Comparison of ENCODE assay signal across 9 mouse cellular contexts in the genomic region with DNA sequence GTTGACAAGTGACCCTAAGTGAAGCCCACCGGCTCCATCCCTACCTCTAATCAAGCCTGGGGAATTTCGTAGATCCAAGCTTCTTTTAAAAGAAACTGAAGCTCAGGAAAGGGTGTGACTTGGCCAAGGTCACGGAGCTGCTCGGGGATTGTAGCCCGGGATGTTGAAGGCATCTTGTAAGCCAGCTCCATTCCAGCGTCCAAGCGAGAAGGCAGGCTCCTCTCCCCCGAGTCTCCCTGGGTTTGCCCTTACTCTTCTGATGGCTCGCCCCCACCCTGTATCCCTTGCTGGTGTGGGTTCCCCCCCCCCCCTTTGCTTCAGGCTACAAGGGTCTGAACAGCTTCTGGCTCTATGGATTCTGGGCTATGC. TPM values are rescaled to one million over a fixed set of nuclear protein-coding genes. Genes with fewer than 3 reads are reported as not detected.
DNase-seq lines count a peak whose midpoint lies in the region; ATAC-seq and TF ChIP-seq lines count a peak whose summit lies in the region.
"Had no signal": no experiment of that assay in that cellular context is flagged by ENCODE, and none has a peak within 500 bp of the region (broad histone marks: within the 10 kb centered on the region; RNA-seq: fewer than 3 reads in every experiment).

No protein-coding gene starts in this region.

- no peak for TF ChIP-seq CTCF in gastrocnemius, adult 2 months (IDR thresholded peaks at IDR 0.05)
- no peak for TF ChIP-seq CTCF in cerebellum, adult 2 months (IDR thresholded peaks at IDR 0.05; ENCODE audit: borderline replicate concordance, insufficient read depth, low read depth, low read length)

- no peaks in the 10 kb centered on the region for H3K36me3 ChIP-seq in hindbrain, embryonic 13.5 days
- H3K36me3 ChIP-seq in midbrain, embryonic 13.5 days = no peaks in the 10 kb centered on the region

- H3K4me3 ChIP-seq in gastrocnemius, adult 2 months = peak overlapping the region; percentile 67
- H3K4me3 ChIP-seq in hindbrain, embryonic 13.5 days = peak overlapping the region; percentile 38
- H3K4me3 ChIP-seq in midbrain, embryonic 13.5 days (replicated peaks) = peak overlapping the region; percentile 42
- H3K4me3 ChIP-seq in cerebellum, adult 2 months (replicated peaks; ENCODE audit: insufficient read depth, low read depth, low read length) = no peak overlapping the region

- 0% methylated on average over 9 of the region's 9 CpGs for WGBS in hindbrain, embryonic 13.5 days
- WGBS in midbrain, embryonic 13.5 days = 2% methylated on average over 9 of the region's 9 CpGs
- WGBS in cerebellum, adult 2 months = 6% methylated on average over 9 of the region's 9 CpGs

- H3K4me1 ChIP-seq in hindbrain, embryonic 13.5 days (replicated peaks) = peaks cover 57% of the 10 kb centered on the region
- peaks cover 50% of the 10 kb centered on the region for H3K4me1 ChIP-seq in midbrain, embryonic 13.5 days (replicated peaks)
- 0 out of 2 replicates have a peak, but pooled peaks cover 3% of the 10 kb centered on the region for H3K4me1 ChIP-seq in cerebellum, adult 2 months (ENCODE audit: control insufficient read depth, insufficient read depth, low read length)

- TF ChIP-seq POLR2A in cerebellum, adult 2 months (IDR thresholded peaks at IDR 0.05; ENCODE audit: borderline replicate concordance, insufficient read depth, low read length) = no peak

- peak overlapping the region; percentile 72 for H3K4me2 ChIP-seq in hindbrain, embryonic 13.5 days
- H3K4me2 ChIP-seq in midbrain, embryonic 13.5 days (replicated peaks) = peak overlapping the region; percentile 70

- no peaks in the 10 kb centered on the region for H3K9me3 ChIP-seq in hindbrain, embryonic 13.5 days
- H3K9me3 ChIP-seq in midbrain, embryonic 13.5 days = no peaks in the 10 kb centered on the region

- no peak overlapping the region for H3K27ac ChIP-seq in gastrocnemius, adult 2 months
- H3K27ac ChIP-seq in hindbrain, embryonic 13.5 days = no peak overlapping the region
- H3K27ac ChIP-seq in midbrain, embryonic 13.5 days = no peak overlapping the region
- no peak overlapping the region for H3K27ac ChIP-seq in cerebellum, adult 2 months (ENCODE audit: insufficient read depth, low read length)

- no peak for DNase-seq in gastrocnemius, adult 2 months
- no peak for DNase-seq in gastrocnemius, postnatal 4 days (ENCODE audit: low spot score in 2 of 2)
- DNase-seq in NIH3T3 (ENCODE audit: low read depth) = peak; percentile 24
- DNase-seq in cerebellum, adult 2 months = no peak
- DNase-seq in adrenal gland, postnatal 10 days = no peak

- intact Hi-C loops in gastrocnemius, adult 2 months (cut with DNase I) = no loop called here

- H3K9ac ChIP-seq in hindbrain, embryonic 13.5 days = peak overlapping the region; percentile 60; the same call in 1 of the 2 replicates
- no peak overlapping the region for H3K9ac ChIP-seq in midbrain, embryonic 13.5 days (replicated peaks)

- ATAC-seq in hindbrain, embryonic 13.5 days (ENCODE audit: low FRiP score) = no peak
- no peak for ATAC-seq in midbrain, embryonic 13.5 days
- ATAC-seq in erythroid progenitor cell, adult 5-6 weeks (replicated peaks; ENCODE audit: low FRiP score, poor library complexity, severe bottlenecking) = no peak

- H3K27me3 ChIP-seq in hindbrain, embryonic 13.5 days = peaks cover 74% of the 10 kb centered on the region
- peaks cover 64% of the 10 kb centered on the region for H3K27me3 ChIP-seq in midbrain, embryonic 13.5 days
- peaks cover 7% of the 10 kb centered on the region; the same call in 1 of the 2 replicates for H3K27me3 ChIP-seq in cerebellum, adult 2 months (ENCODE audit: control insufficient read depth, insufficient read depth, low read length)

RNA-seq across cellular contexts. Expression of gene Dnajc22, which starts 5.5 kb away (rescaled TPM):
- total RNA-seq in gastrocnemius, adult 2 months (2021) = not detected
- not detected for total RNA-seq in gastrocnemius, postnatal 4 days (2021)
- 1.3 and 1.6 TPM in 2 replicates for polyA plus RNA-seq in hindbrain, embryonic 13.5 days (2015; fragmentation: Nextera tagmentation; extraction: Ambion mirVana)
- polyA plus RNA-seq in midbrain, embryonic 13.5 days (2015; fragmentation: Nextera tagmentation; extraction: Ambion mirVana) = 1.7 and 1.8 TPM in 2 replicates
- 0.13 TPM in 1 of 2 replicates, not detected in the other for polyA plus RNA-seq in cerebellum, adult 2 months (2012; rRNA removed)
- not detected in 2 replicates for total RNA-seq in erythroid progenitor cell, adult 5-6 weeks (2015; ENCODE audit: low replicate concordance)
- total RNA-seq in erythroid progenitor cell, adult 5-6 weeks (2017; ENCODE audit: low replicate concordance) = not detected in 2 replicates
- 10 to 100 TPM; 15.0 to 21.8 TPM for total RNA-seq in adrenal gland, postnatal 10 days (2021)

RNA-seq across cellular contexts. Expression of gene C1ql4, which starts 10.9 kb away (rescaled TPM):
- total RNA-seq in gastrocnemius, adult 2 months (2021) = not detected
- not detected for total RNA-seq in gastrocnemius, postnatal 4 days (2021)
- 5.6 and 11.8 TPM in 2 replicates for polyA plus RNA-seq in hindbrain, embryonic 13.5 days (2015; fragmentation: Nextera tagmentation; extraction: Ambion mirVana)
- 10.1 and 13.7 TPM in 2 replicates for polyA plus RNA-seq in midbrain, embryonic 13.5 days (2015; fragmentation: Nextera tagmentation; extraction: Ambion mirVana)
- 1.3 and 1.6 TPM in 2 replicates for polyA plus RNA-seq in cerebellum, adult 2 months (2012; rRNA removed)
- total RNA-seq in erythroid progenitor cell, adult 5-6 weeks (2015; ENCODE audit: low replicate concordance) = not detected in 2 replicates
- not detected in 2 replicates for total RNA-seq in erythroid progenitor cell, adult 5-6 weeks (2017; ENCODE audit: low replicate concordance)
- under 1 TPM in 1 of 2 experiments, not detected in 1; 0.18 TPM for total RNA-seq in adrenal gland, postnatal 10 days (2021)
- polyA plus RNA-seq: spleen, adult 2 months had no signal

RNA-seq across cellular contexts. Expression of gene Troap, which starts 24.1 kb away (rescaled TPM):
- total RNA-seq in gastrocnemius, adult 2 months (2021) = not detected
- 10 to 100 TPM in 1 of 2 experiments, 1 to 10 TPM in 1; 5.9 to 10.6 TPM for total RNA-seq in gastrocnemius, postnatal 4 days (2021)
- polyA plus RNA-seq in hindbrain, embryonic 13.5 days (2015; fragmentation: Nextera tagmentation; extraction: Ambion mirVana) = 8.4 and 10.0 TPM in 2 replicates
- polyA plus RNA-seq in midbrain, embryonic 13.5 days (2015; fragmentation: Nextera tagmentation; extraction: Ambion mirVana) = 13.3 and 14.6 TPM in 2 replicates
- polyA plus RNA-seq in cerebellum, adult 2 months (2012; rRNA removed) = 0.07 and 0.22 TPM in 2 replicates
- total RNA-seq in erythroid progenitor cell, adult 5-6 weeks (2015; ENCODE audit: low replicate concordance) = 152 and 157 TPM in 2 replicates
- total RNA-seq in erythroid progenitor cell, adult 5-6 weeks (2017; ENCODE audit: low replicate concordance) = 126 and 180 TPM in 2 replicates
- 1 to 10 TPM; 8.2 to 9.8 TPM for total RNA-seq in adrenal gland, postnatal 10 days (2021)

RNA-seq across cellular contexts. Expression of gene Spats2, which starts 27.2 kb away (rescaled TPM):
- 1 to 10 TPM; 3.7 to 4.3 TPM for total RNA-seq in gastrocnemius, adult 2 months (2021)
- 10 to 100 TPM; 21.4 to 22.4 TPM for total RNA-seq in gastrocnemius, postnatal 4 days (2021)
- polyA plus RNA-seq in hindbrain, embryonic 13.5 days (2015; fragmentation: Nextera tagmentation; extraction: Ambion mirVana) = 42.1 and 45.0 TPM in 2 replicates
- polyA plus RNA-seq in midbrain, embryonic 13.5 days (2015; fragmentation: Nextera tagmentation; extraction: Ambion mirVana) = 40.6 and 45.7 TPM in 2 replicates
- polyA plus RNA-seq in cerebellum, adult 2 months (2012; rRNA removed) = 26.7 and 26.9 TPM in 2 replicates
- not detected in 2 replicates for total RNA-seq in erythroid progenitor cell, adult 5-6 weeks (2015; ENCODE audit: low replicate concordance)
- 0.51 TPM in 1 of 2 replicates, not detected in the other for total RNA-seq in erythroid progenitor cell, adult 5-6 weeks (2017; ENCODE audit: low replicate concordance)
- 10 to 100 TPM; 19.2 to 21.5 TPM for total RNA-seq in adrenal gland, postnatal 10 days (2021)

RNA-seq across cellular contexts. Expression of gene Prph, which starts 43.5 kb away (rescaled TPM):
- 1 to 10 TPM in 1 of 2 experiments, under 1 TPM in 1; 0.31 to 1.2 TPM for total RNA-seq in gastrocnemius, adult 2 months (2021)
- 1 to 10 TPM; 3.0 to 4.7 TPM for total RNA-seq in gastrocnemius, postnatal 4 days (2021)
- polyA plus RNA-seq in hindbrain, embryonic 13.5 days (2015; fragmentation: Nextera tagmentation; extraction: Ambion mirVana) = 62.4 and 78.7 TPM in 2 replicates
- polyA plus RNA-seq in midbrain, embryonic 13.5 days (2015; fragmentation: Nextera tagmentation; extraction: Ambion mirVana) = 7.5 and 8.2 TPM in 2 replicates
- 25.7 and 37.7 TPM in 2 replicates for polyA plus RNA-seq in cerebellum, adult 2 months (2012; rRNA removed)
- not detected in 2 replicates for total RNA-seq in erythroid progenitor cell, adult 5-6 weeks (2015; ENCODE audit: low replicate concordance)
- total RNA-seq in erythroid progenitor cell, adult 5-6 weeks (2017; ENCODE audit: low replicate concordance) = not detected in 2 replicates
- total RNA-seq in adrenal gland, postnatal 10 days (2021) = 10 to 100 TPM; 24.0 to 59.0 TPM

Comparison
In these comparisons a context has a peak if more than half of its experiments do, and no peak if none do; other contexts are left out.
1. RNA of gene Dnajc22, which starts 5.5 kb away (total RNA-seq): 15.0 to 21.8 TPM in adrenal gland, postnatal 10 days; not detected in gastrocnemius, postnatal 4 days, not detected in gastrocnemius, adult 2 months and not detected in erythroid progenitor cell, adult 5-6 weeks; every median in the first group is over 10 times any median in the second.
2. RNA of gene Troap, which starts 24.1 kb away (total RNA-seq): 126 to 180 TPM in erythroid progenitor cell, adult 5-6 weeks; 5.9 to 10.6 TPM in gastrocnemius, postnatal 4 days, 8.2 to 9.8 TPM in adrenal gland, postnatal 10 days and not detected in gastrocnemius, adult 2 months; every median in the first group is over 10 times any median in the second.